Mouse (Mus musculus): ENCODE data around the gene Clpx.
"Not testable (repeated sequence)": the region's sequence is repeated elsewhere in the genome, so short reads cannot be mapped to it uniquely, and the experiment has no call there.

The Clpx gene

GRCm38 (mm10) chr9:65289988-65290387 lies 4.1 kb upstream of the Clpx start:
- no peak for DNase-seq (ENCODE audit: low spot score in 2 of 2)

GRCm38 (mm10) chr9:65292421-65292820 lies 1.6 kb upstream of the Clpx start:
- DNase-seq (ENCODE audit: low spot score in 2 of 2), result no peak

- no peak for DNase-seq (ENCODE audit: low spot score in 2 of 2)
These were observed 941 bp upstream of the Clpx start for GRCm38 (mm10) chr9:65293119-65293518.

GRCm38 (mm10) chr9:65293580-65293972 lies 484 bp upstream of the Clpx start:
- DNase-seq (ENCODE audit: low spot score in 2 of 2), result no peak

GRCm38 (mm10) chr9:65294716-65295378 lies 787 bp downstream of the Clpx start:
- no peak for DNase-seq (ENCODE audit: low spot score in 2 of 2)

- no peak for DNase-seq (ENCODE audit: low spot score in 2 of 2)
These were observed 3.0 kb downstream of the Clpx start for GRCm38 (mm10) chr9:65297056-65297455.

GRCm38 (mm10) chr9:65298761-65299160 lies 4.7 kb downstream of the Clpx start:
- DNase-seq (ENCODE audit: low spot score in 2 of 2), result no peak

- no peak for DNase-seq (ENCODE audit: low spot score in 2 of 2)
These were observed 5.6 kb downstream of the Clpx start for GRCm38 (mm10) chr9:65299650-65300049.

GRCm38 (mm10) chr9:65302327-65302983 lies 8.4 kb downstream of the Clpx start:
- no peak for DNase-seq (ENCODE audit: low spot score in 2 of 2)

- DNase-seq (ENCODE audit: low spot score in 2 of 2), result no peak
These were observed 9.5 kb downstream of the Clpx start for GRCm38 (mm10) chr9:65303586-65303985.

GRCm38 (mm10) chr9:65304300-65304699 lies 10.2 kb downstream of the Clpx start:
- DNase-seq (ENCODE audit: low spot score in 2 of 2), result no peak

GRCm38 (mm10) chr9:65306672-65307071 lies 12.6 kb downstream of the Clpx start:
- DNase-seq (ENCODE audit: low spot score in 2 of 2), result no peak

GRCm38 (mm10) chr9:65308011-65308410 lies 14.0 kb downstream of the Clpx start:
- no peak for DNase-seq (ENCODE audit: low spot score in 2 of 2)

GRCm38 (mm10) chr9:65312669-65313357 lies 18.8 kb downstream of the Clpx start:
- DNase-seq (ENCODE audit: low spot score in 2 of 2), result no peak

- no peak for DNase-seq (ENCODE audit: low spot score in 2 of 2)
These were observed 19.8 kb downstream of the Clpx start for GRCm38 (mm10) chr9:65313846-65314245.

GRCm38 (mm10) chr9:65322255-65322900 lies 28.3 kb downstream of the Clpx start:
- no peak for DNase-seq (ENCODE audit: low spot score in 2 of 2)

- DNase-seq (ENCODE audit: low spot score in 2 of 2), result no peak
These were observed 31.9 kb downstream of the Clpx start for GRCm38 (mm10) chr9:65325971-65326370.

GRCm38 (mm10) chr9:65327371-65327770 lies 33.3 kb downstream of the Clpx start:
- DNase-seq (ENCODE audit: low spot score in 2 of 2), result no peak

- no peak for DNase-seq (ENCODE audit: low spot score in 2 of 2)
These were observed 39.9 kb downstream of the Clpx start for GRCm38 (mm10) chr9:65333958-65334357.

GRCm38 (mm10) chr9:65339146-65339545 lies 45.1 kb downstream of the Clpx start:
- no peak for DNase-seq (ENCODE audit: low spot score in 2 of 2)

GRCm38 (mm10) chr9:65340414-65340813 lies 46.4 kb downstream of the Clpx start:
- DNase-seq (ENCODE audit: low spot score in 2 of 2), result no peak

GRCm38 (mm10) chr9:65345439-65345838 lies 51.4 kb downstream of the Clpx start:
- not testable (repeated sequence) for DNase-seq (ENCODE audit: low spot score in 2 of 2)

Data from urinary bladder, adult 18-20 months (tissue).